Mouse (Mus musculus): Measurements from ENCODE around the gene Catsper4. TPM values are rescaled to one million over a fixed set of nuclear protein-coding genes. Genes with fewer than 3 reads are reported as not detected.

The Catsper4 gene
- total RNA-seq, 2 experiments from 2014 or later, result 1.6 to 2.1 TPM

DNA sequence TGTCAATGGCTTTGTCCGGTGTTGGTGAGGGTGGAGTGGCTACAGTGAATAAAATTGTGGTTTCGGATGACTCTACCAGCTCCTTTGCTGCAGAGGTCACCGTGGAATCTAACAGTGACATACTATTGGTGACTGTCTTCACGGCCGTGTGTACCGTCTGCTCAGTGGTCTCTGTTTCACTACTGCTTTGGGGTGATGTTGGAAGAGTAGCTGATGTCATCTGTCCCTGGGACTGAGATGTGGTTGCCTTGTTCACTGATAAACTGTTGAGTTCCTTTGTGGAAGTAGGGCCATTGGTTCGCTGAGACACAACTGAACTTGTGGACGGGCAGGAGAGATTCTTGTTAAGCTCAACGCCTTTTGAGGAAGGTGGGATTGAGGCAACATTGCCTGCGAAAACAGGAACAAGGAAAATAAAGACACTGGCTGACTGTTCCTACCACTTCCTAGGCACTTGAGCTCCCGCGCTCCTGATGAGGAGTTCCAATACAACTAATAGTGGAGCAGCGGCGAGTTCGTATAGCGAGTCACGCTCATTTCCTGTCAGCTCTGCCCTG, 23.8 kb downstream of the Catsper4 start:
- no peak for TF ChIP-seq CTCF (IDR thresholded peaks at IDR 0.05)
- intact Hi-C loops (cut with DNase I), result no loop called here
- Histone ChIP-seq H3K4me3 (no peak overlapping the region), H3K27ac (no peak overlapping the region)
- DNase-seq, result no peak

DNA sequence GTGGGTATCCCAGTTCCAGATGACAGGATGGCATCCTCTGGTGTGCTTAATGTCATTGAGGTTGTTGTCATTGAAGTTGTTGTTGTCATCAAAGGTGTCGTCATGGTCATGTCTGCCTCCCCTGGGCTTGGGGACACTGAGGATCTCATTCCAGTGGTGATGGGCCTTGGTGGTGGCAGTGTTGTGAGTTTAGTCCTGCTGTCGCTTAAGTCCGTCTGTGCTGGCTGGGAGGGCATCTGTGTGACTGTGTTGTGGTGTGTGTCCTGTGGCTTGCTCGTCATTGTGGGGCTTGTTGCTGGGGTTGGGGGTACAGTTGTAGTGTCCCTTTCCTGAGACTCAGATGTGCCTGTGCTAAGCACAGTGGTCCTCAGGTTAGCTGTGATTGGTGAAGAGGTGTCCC, 24.3 kb downstream of the Catsper4 start, which contains the start of gene Gm7534:
Gene Gm7534 (minus strand): TSS at position 101 of the 400 bp plus-strand sequence.
- intact Hi-C loops (cut with DNase I), result no loop called here
- Histone ChIP-seq H3K27ac (no peak within 1 kb of the TSS), H3K4me3 (no peak within 1 kb of the TSS)
- no peak for DNase-seq
- no peak for TF ChIP-seq CTCF (IDR thresholded peaks at IDR 0.05)

- intact Hi-C loops (cut with DNase I), result no loop called here
- no peak for TF ChIP-seq CTCF (IDR thresholded peaks at IDR 0.05)
- no peak overlapping the region for H3K27ac ChIP-seq
- no peak overlapping the region for H3K4me3 ChIP-seq
- no peak for DNase-seq
Observed at GRCm38 (mm10) chr4:134199371-134199770, 27.8 kb downstream of the Catsper4 start.

GRCm38 (mm10) chr4:134186268-134186667, 40.9 kb downstream of the Catsper4 start:
- H3K4me3 ChIP-seq, result peak overlapping the region; percentile 88
- intact Hi-C loops (cut with DNase I), result loop anchor here (2.0 kb wide), 1 partner anchor 107 kb away; no protein-coding TSS in a partner anchor
- no peak for TF ChIP-seq CTCF (IDR thresholded peaks at IDR 0.05)
- DNase-seq, result no peak
- peak overlapping the region; percentile 94 for H3K27ac ChIP-seq

DNA sequence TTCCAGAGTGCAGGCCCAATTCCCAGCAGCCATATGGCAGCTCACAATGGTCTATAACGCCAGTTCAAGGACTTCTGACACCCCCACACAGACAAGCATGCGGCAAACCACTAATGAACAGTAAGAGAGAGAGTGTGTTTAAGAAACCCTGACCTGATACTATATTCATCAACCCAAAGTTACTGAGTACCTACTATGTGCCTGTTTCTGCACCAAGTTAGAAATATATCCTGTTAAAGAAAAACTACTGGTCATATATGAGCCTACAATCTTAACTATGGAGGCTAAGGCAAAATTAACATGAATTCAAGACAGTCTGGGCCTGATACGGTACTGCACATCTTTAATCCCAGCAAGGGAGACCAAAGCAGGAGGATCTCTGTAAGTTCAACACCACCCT, 41.6 kb downstream of the Catsper4 start:
- H3K4me3 ChIP-seq, result peak overlapping the region; percentile 88
- intact Hi-C loops (cut with DNase I), result no loop called here
- DNase-seq, result no peak
- TF ChIP-seq CTCF (IDR thresholded peaks at IDR 0.05), result no peak
- H3K27ac ChIP-seq, result peak overlapping the region; percentile 94; the same call in 1 of the 2 replicates

- intact Hi-C loops (cut with DNase I), result no loop called here
- no peak for DNase-seq
Observed at GRCm38 (mm10) chr4:134183711-134184110, 43.5 kb downstream of the Catsper4 start.

GRCm38 (mm10) chr4:134181825-134182224, 45.4 kb downstream of the Catsper4 start:
- Histone ChIP-seq H3K4me3 (no peak overlapping the region), H3K27ac (no peak overlapping the region)
- intact Hi-C loops (cut with DNase I), result no loop called here
- no peak for DNase-seq
- TF ChIP-seq CTCF (IDR thresholded peaks at IDR 0.05), result no peak

More at GRCm38 (mm10) chr4:134183711-134184110, 43.5 kb downstream of the Catsper4 start:
- Histone ChIP-seq H3K4me3 (no peak overlapping the region), H3K27ac (no peak overlapping the region)
- no peak for TF ChIP-seq CTCF (IDR thresholded peaks at IDR 0.05)

DNA sequence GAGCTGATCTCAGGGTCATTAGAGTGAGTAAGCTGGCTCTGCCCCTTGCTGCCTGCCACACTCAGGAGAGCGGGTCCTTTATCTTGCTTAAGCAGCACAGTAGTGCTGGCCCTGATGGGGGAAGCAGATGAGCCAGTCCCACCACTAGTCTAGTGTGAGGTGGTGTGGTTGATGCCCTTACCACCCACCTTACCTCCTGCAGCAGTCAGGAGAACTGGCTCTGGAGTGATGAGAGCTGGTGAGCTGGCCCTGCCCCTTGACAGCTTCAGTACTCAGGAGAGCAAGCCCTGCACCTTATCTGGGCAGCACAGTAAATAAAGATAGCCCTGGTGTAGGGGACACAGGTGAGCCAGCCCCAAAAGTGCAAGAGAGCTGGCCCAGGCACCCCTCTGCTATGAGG, 46.1 kb downstream of the Catsper4 start:
- no peak for TF ChIP-seq CTCF (IDR thresholded peaks at IDR 0.05)
- H3K4me3 ChIP-seq, result no peak overlapping the region
- H3K27ac ChIP-seq, result no peak overlapping the region
- intact Hi-C loops (cut with DNase I), result no loop called here
- DNase-seq, result no peak

DNA sequence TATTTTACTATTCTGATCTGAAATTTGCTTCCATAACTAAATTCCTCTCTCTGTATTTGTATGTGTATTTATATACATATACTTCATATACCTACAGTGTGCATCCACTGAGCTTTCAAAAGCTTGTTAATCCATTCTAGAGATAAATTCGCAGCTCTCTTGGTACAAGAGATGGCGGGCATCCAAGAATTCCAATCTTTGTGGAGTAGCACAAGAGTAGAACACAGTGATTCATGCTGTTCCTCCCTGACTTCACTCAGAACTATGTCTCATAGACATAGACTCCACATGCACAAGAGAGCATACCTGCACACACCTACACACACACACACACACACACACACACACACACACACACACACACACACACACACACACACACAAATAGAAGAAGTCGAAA, 54.8 kb downstream of the Catsper4 start:
- intact Hi-C loops (cut with DNase I), result no loop called here
- Histone ChIP-seq H3K4me3 (no peak overlapping the region), H3K27ac (no peak overlapping the region)
- no peak for TF ChIP-seq CTCF (IDR thresholded peaks at IDR 0.05)
- DNase-seq, result no peak

DNA sequence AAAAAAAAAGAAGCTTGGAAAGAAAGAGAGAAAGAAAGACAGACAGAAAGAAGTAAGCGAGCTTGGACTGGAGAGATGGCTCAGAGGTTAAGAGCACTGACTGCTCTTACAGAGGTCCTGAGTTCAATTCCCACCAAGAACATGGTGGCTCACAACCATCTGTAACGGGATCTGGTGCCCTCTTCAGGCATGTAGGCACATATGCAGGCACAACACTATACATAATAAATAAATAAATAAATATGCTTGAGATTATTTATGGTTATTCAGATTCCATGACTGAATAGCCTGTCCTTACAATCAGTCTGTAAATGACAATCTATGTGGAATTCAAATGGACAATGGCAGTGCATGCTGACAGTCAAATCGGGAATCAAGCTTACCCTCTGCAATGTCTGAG, 60.3 kb downstream of the Catsper4 start:
- peak; percentile 26; the same call in 1 of the 2 replicates for TF ChIP-seq CTCF (IDR thresholded peaks at IDR 0.05)
- Histone ChIP-seq H3K4me3 (no peak overlapping the region), H3K27ac (no peak overlapping the region)
- intact Hi-C loops (cut with DNase I), result no loop called here
- no peak for DNase-seq

DNA sequence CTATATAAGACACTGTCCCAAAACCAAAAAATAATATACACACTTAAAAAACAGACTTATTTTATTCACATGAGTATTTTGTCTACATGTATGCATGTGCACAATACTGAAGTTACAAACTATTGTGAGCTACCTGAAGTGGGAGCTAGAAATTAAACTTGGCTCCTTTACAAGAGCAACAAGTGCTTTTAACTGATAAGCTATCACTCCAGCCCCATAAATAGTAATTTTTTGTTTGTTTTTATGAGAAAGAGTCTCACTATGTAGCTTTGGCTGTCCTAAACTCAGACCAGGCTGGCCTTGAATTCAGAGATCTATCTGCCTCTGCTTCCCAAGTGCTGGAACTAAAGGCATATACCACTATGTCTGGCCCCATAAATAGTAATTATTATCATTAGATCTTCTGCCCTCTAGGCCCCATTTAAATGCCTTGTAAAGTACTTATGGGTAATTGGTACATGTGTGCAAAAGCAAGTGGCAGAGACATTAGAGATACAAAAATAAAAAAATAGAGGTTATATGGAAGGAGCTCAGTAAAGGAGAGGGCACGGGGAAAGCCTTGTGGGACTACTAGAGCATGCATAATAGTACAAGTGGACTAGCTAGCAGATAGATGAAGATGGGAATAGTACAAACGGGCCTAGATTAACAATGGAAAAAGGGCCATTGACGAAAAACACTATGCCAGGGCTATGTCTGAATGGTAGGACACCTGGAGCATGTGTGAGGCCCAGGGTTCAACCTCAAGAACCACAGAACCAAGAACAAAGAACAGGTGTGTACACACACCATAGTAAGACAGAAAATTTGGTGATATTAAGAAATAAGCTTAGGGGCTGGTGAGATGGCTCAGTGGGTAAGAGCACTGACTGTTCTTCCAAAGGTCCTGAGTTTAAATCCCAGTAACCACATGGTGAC, 61.4 kb downstream of the Catsper4 start:
- peak overlapping the region; percentile 82 for H3K27ac ChIP-seq
- no peak for TF ChIP-seq CTCF (IDR thresholded peaks at IDR 0.05)
- no peak overlapping the region for H3K4me3 ChIP-seq
- intact Hi-C loops (cut with DNase I), result no loop called here
- no peak for DNase-seq

- no peak for TF ChIP-seq CTCF (IDR thresholded peaks at IDR 0.05)
- Histone ChIP-seq H3K27ac (peak overlapping the region; percentile 82), H3K4me3 (no peak overlapping the region)
- intact Hi-C loops (cut with DNase I), result no loop called here
- DNase-seq, result no peak
Observed at GRCm38 (mm10) chr4:134165024-134165423, 62.2 kb downstream of the Catsper4 start.

- peak overlapping the region; percentile 82 for H3K27ac ChIP-seq
- no peak for TF ChIP-seq CTCF (IDR thresholded peaks at IDR 0.05)
- DNase-seq, result no peak
- no peak overlapping the region for H3K4me3 ChIP-seq
- intact Hi-C loops (cut with DNase I), result no loop called here
Observed at GRCm38 (mm10) chr4:134164591-134164990, 62.6 kb downstream of the Catsper4 start.

Other genes starting within 250 kb of the Catsper4 start
- 10 to 100 TPM; 10.8 to 11.6 TPM for gene Dhdds, start 226.5 kb downstream of the Catsper4 start, total RNA-seq (2021)
- gene Lin28a, start 208.5 kb downstream of the Catsper4 start, total RNA-seq (2021), result under 1 TPM; 0.08 to 0.28 TPM
- gene Zfp683, start 173.5 kb downstream of the Catsper4 start, total RNA-seq (2021), result not detected
- not detected for gene Crybg2, start 166.6 kb downstream of the Catsper4 start, total RNA-seq (2021)
- under 1 TPM in 1 of 2 experiments, not detected in 1; 0.71 TPM for gene Cd52, start 132.3 kb downstream of the Catsper4 start, total RNA-seq (2021)
- 1 to 10 TPM in 1 of 2 experiments, under 1 TPM in 1; 0.71 to 1.9 TPM for gene Ubxn11, start 124.8 kb downstream of the Catsper4 start, total RNA-seq (2021)
- 10 to 100 TPM; 12.2 to 27.1 TPM for gene Sh3bgrl3, start 98.6 kb downstream of the Catsper4 start, total RNA-seq (2021)
- gene Cep85, start 40.3 kb downstream of the Catsper4 start, total RNA-seq (2021), result 10 to 100 TPM; 60.1 to 73.8 TPM
- gene Gm7534, start 24.4 kb downstream of the Catsper4 start, total RNA-seq (2021), result not detected
- gene Cnksr1, start 11.0 kb upstream of the Catsper4 start, total RNA-seq (2021), result 10 to 100 TPM; 26.3 to 53.5 TPM
- gene E130218I03Rik, start 16.3 kb upstream of the Catsper4 start, total RNA-seq (2021), result under 1 TPM in 1 of 2 experiments, not detected in 1; 0.26 TPM
- gene Zfp593, start 18.2 kb upstream of the Catsper4 start, total RNA-seq (2021), result 1 to 10 TPM; 4.8 to 6.4 TPM
- not detected for gene Gm30191, start 19.6 kb upstream of the Catsper4 start, total RNA-seq (2021)
- gene Grrp1, start 26.7 kb upstream of the Catsper4 start, total RNA-seq (2021), result 1 to 10 TPM; 1.7 to 3.1 TPM
- gene Pdik1l, start 60.5 kb upstream of the Catsper4 start, total RNA-seq (2021), result 1 to 10 TPM; 3.2 TPM
- gene Trim63, start 87.7 kb upstream of the Catsper4 start, total RNA-seq (2021), result 100 to 1,000 TPM; 250 to 325 TPM
- 10 to 100 TPM in 1 of 2 experiments, 1 to 10 TPM in 1; 4.4 to 25.8 TPM for gene Slc30a2, start 115.8 kb upstream of the Catsper4 start, total RNA-seq (2021)
- 10 to 100 TPM; 25.1 to 27.8 TPM for gene Extl1, start 156.5 kb upstream of the Catsper4 start, total RNA-seq (2021)
- gene Pafah2, start 168.9 kb upstream of the Catsper4 start, total RNA-seq (2021), result 1 to 10 TPM; 2.6 to 4.0 TPM
- 1 to 10 TPM; 3.0 to 3.8 TPM for gene Stmn1, start 240.9 kb upstream of the Catsper4 start, total RNA-seq (2021)

Measured in gastrocnemius, adult 2 months (tissue).